Comparison of ENCODE assay signal across 12 mouse cellular contexts in genomic region chr12:76512731-76513130, GRCm38 (mm10). TPM values are rescaled to one million over a fixed set of nuclear protein-coding genes. Genes with fewer than 3 reads are reported as not detected.
A peak's percentile ranks its signal among the peaks of the same experiment; 100 is the strongest.
DNase-seq lines count a peak whose midpoint lies in the region; ATAC-seq and TF ChIP-seq lines count a peak whose summit lies in the region.
"Had no signal": no experiment of that assay in that cellular context is flagged by ENCODE, and none has a peak within 500 bp of the region (broad histone marks: within the 10 kb centered on the region; RNA-seq: fewer than 3 reads in every experiment).

No protein-coding gene starts in this region.

- no peak overlapping the region for H3K27ac ChIP-seq in kidney, embryonic 14.5 days (ENCODE audit: low read depth, low read length)
- H3K27ac ChIP-seq in midbrain, embryonic 15.5 days, result no peak overlapping the region
- no peak overlapping the region for H3K27ac ChIP-seq in left cerebral cortex, adult 2 months
- H3K27ac ChIP-seq: intestine, embryonic 15.5 days; limb, embryonic 10.5 days; macrophage had no signal

- DNase-seq in kidney, adult 18-20 months, result peak; percentile 67
- DNase-seq in adrenal gland, postnatal 36 days, result peak; percentile 31 to 62
- peak; percentile 81 for DNase-seq in cerebellum, adult 9-11 months
- peak; percentile 91 for DNase-seq in kidney, adult 9 months
- no peak for DNase-seq in left cerebral cortex, adult 2 months (ENCODE audit: extremely low spot score in 1 of 2, low spot score in 2 of 2)
- DNase-seq in right cerebral cortex, postnatal 14 days, result no peak

- no peaks in the 10 kb centered on the region for H3K36me3 ChIP-seq in kidney, embryonic 14.5 days (ENCODE audit: control insufficient read depth, insufficient read depth, low read length)
- H3K36me3 ChIP-seq in midbrain, embryonic 15.5 days (replicated peaks), result no peaks in the 10 kb centered on the region
- H3K36me3 ChIP-seq: intestine, embryonic 15.5 days; limb, embryonic 10.5 days had no signal

- no peak overlapping the region for H3K4me2 ChIP-seq in kidney, embryonic 14.5 days (replicated peaks; ENCODE audit: low read depth, low read length)
- no peak overlapping the region for H3K4me2 ChIP-seq in midbrain, embryonic 15.5 days
- H3K4me2 ChIP-seq: intestine, embryonic 15.5 days had no signal

- H3K4me1 ChIP-seq in kidney, embryonic 14.5 days (ENCODE audit: control insufficient read depth, insufficient read depth, low read length), result peaks cover 15% of the 10 kb centered on the region; the same call in 1 of the 2 replicates
- H3K4me1 ChIP-seq in midbrain, embryonic 15.5 days, result no peaks in the 10 kb centered on the region

- H3K4me3 ChIP-seq in kidney, embryonic 14.5 days (ENCODE audit: low read length), result no peak overlapping the region
- no peak overlapping the region for H3K4me3 ChIP-seq in midbrain, embryonic 15.5 days
- H3K4me3 ChIP-seq in left cerebral cortex, adult 2 months, result no peak overlapping the region
- H3K4me3 ChIP-seq: intestine, embryonic 15.5 days; limb, embryonic 10.5 days had no signal

- no peaks in the 10 kb centered on the region for H3K27me3 ChIP-seq in kidney, embryonic 14.5 days (ENCODE audit: control insufficient read depth, insufficient read depth, low read length)
- no peaks in the 10 kb centered on the region for H3K27me3 ChIP-seq in midbrain, embryonic 15.5 days (replicated peaks)
- H3K27me3 ChIP-seq: intestine, embryonic 15.5 days had no signal

- no peaks in the 10 kb centered on the region for H3K9me3 ChIP-seq in kidney, embryonic 14.5 days (ENCODE audit: control insufficient read depth, low read length)
- H3K9me3 ChIP-seq in midbrain, embryonic 15.5 days, result no peaks in the 10 kb centered on the region
- H3K9me3 ChIP-seq: intestine, embryonic 15.5 days; limb, embryonic 10.5 days had no signal

- 71% methylated on average over 1 of the region's 1 CpGs for WGBS in kidney, embryonic 14.5 days
- WGBS in midbrain, embryonic 15.5 days, result 65% methylated on average over 1 of the region's 1 CpGs

- TF ChIP-seq CTCF in left cerebral cortex, adult 2 months (IDR thresholded peaks at IDR 0.05), result no peak

- intact Hi-C loops in left cerebral cortex, adult 2 months (cut with DNase I), result no loop called here

- H3K9ac ChIP-seq in kidney, embryonic 14.5 days (ENCODE audit: low read depth, low read length), result no peak overlapping the region
- no peak overlapping the region for H3K9ac ChIP-seq in midbrain, embryonic 15.5 days
- H3K9ac ChIP-seq: intestine, embryonic 15.5 days had no signal

- no peak for ATAC-seq in kidney, embryonic 14.5 days (ENCODE audit: low FRiP score, low TSS enrichment)
- no peak for ATAC-seq in midbrain, embryonic 15.5 days (replicated peaks)
- ATAC-seq: activated CD4-positive, CD25-positive, alpha-beta regulatory T cell, adult 4 months; intestine, embryonic 15.5 days had no signal

RNA-seq across cellular contexts. Expression of gene Plekhg3, which starts 18.0 kb away (rescaled TPM):
- polyA plus RNA-seq in kidney, embryonic 14.5 days (2014; fragmentation: Nextera tagmentation; extraction: Ambion mirVana), result 7.9 and 15.1 TPM in 2 replicates
- total RNA-seq in adrenal gland, postnatal 36 days (2021), result 10 to 100 TPM; 11.1 to 13.0 TPM
- polyA plus RNA-seq in midbrain, embryonic 15.5 days (2015; fragmentation: Nextera tagmentation; extraction: Ambion mirVana), result 1.3 and 1.4 TPM in 2 replicates
- 10 to 100 TPM; 15.0 to 15.2 TPM for total RNA-seq in left cerebral cortex, adult 2 months (2021)

Comparison
In these comparisons a context has a peak if more than half of its experiments do, and no peak if none do; other contexts are left out.
1. DNase-seq: peak in kidney, adult 18-20 months (single experiment), adrenal gland, postnatal 36 days (2 of 2), cerebellum, adult 9-11 months (single experiment) and kidney, adult 9 months (single experiment); none in left cerebral cortex, adult 2 months (0 of 2) and right cerebral cortex, postnatal 14 days (single experiment).